Mouse (Mus musculus) cerebellum, postnatal 4 days (tissue): ENCODE measurements at regions not wholly inside any gene's neighbourhood (a gene's known extent, or its start where the extent isn't known, plus 50 kb on each side); places are given as distances from the start of the nearest gene placed in this dataset.

ENCODE experiments used
- DNase-seq, 2 experiments: peaks; one replicate each; pipeline ENCODE4 v3.0.0; 2022; ENCODE audit warnings: low spot score in 2 of 2, mixed read lengths in 1 of 2

- DNase-seq: no peak
Measured at GRCm38 (mm10) chr15:51103948-51104347, 2780.8 kb upstream of the Gm7489 start.

DNA sequence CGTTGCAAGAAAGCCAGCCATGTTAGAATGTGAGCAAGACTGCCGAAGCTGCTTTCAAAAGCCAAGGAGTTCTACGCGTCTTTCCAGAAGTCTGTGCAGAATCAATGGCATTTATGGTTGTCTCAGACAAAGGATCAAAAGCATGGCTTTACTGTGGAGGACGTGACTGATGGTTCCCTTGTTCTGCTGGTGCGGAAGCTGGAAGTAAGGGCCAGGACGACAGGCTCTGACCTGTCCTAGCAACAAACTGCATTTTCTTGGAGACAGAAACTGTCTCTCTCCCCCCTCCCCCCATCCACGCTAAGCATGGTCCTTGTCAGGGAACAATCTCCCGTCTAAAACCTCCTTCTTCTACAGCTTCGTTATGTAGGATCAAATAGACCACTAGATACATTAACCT lies 2780.3 kb upstream of the Gm7489 start:
- peak in 1 of 2 experiments; percentile 1 for DNase-seq

- no peak for DNase-seq
Measured at GRCm38 (mm10) chr15:51104796-51105195, 2779.9 kb upstream of the Gm7489 start.

DNA sequence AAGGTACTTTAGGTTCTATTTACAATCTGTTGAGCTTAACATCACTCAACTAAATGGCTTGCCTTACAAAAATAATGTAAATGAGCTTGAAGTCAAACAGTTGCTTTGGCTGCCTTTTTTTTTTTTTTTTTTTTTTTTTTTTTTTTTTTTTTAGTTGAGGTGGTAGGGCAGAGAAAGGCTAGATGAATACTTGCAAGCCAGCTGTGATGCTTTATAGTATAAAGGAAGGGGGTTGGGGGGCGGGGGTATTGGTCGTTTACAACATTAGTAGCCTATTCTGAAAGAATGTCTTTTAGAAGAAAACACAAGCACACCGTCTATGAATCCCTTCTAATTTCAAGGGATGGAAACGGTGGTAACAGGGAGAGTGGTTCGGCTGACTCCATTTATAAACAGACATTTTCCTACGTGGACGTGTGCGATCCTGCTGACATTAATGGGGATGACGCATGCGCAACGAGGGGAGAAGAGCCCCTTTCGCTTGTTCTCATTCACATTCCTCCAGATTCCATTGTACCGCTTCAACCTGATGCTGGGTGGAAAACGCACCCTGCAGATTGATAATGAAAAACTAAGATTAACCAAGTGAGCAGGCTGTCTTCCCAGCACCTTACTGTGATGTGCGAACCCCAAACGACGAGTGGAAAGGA lies 2779.2 kb upstream of the Gm7489 start:
- DNase-seq: no peak

DNA sequence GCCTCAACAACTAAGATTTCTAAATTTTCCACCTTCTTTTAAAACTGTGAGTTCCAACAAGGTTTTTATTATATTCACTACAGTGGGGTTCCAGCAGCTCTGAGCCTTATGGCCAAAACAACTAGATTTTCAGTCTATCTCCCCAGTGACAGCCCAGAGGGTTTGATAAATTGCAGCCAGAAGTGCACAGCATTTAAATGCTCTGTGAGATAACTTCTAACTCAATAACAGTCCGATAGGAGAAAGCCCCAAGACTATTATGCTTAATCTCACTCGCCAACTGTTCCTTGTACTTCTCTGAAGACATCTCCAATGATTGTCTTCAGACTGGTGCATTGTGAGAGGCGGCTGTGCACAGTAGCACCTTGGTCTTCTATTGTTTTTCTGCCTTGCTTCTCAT lies 2774.5 kb upstream of the Gm7489 start:
- DNase-seq: no peak

DNA sequence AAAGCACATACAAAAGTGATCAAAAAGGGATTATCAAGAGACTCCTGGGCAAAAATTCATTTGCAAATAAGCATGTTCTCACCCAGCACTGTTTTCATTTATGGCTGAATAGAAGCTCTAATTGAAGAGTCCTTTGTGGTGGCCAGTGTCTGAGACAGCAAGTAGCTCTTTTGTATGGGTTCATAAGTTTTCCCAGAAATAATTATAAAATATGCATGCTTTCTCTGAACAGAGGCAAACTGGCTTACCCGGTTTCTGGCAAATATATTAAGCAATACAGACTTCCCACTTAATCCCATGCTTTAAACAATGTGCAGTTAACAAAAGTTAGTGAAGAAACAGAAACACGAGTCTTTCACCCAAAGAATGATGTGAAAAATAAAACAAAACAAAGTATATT lies 2758.8 kb upstream of the Gm7489 start:
- no peak for DNase-seq

- no peak for DNase-seq
Measured at GRCm38 (mm10) chr15:51131017-51131416, 2753.7 kb upstream of the Gm7489 start.

- no peak for DNase-seq
Measured at GRCm38 (mm10) chr15:51136121-51136520, 2748.6 kb upstream of the Gm7489 start.

GRCm38 (mm10) chr15:51139507-51139906 lies 2745.2 kb upstream of the Gm7489 start:
- DNase-seq: no peak

DNA sequence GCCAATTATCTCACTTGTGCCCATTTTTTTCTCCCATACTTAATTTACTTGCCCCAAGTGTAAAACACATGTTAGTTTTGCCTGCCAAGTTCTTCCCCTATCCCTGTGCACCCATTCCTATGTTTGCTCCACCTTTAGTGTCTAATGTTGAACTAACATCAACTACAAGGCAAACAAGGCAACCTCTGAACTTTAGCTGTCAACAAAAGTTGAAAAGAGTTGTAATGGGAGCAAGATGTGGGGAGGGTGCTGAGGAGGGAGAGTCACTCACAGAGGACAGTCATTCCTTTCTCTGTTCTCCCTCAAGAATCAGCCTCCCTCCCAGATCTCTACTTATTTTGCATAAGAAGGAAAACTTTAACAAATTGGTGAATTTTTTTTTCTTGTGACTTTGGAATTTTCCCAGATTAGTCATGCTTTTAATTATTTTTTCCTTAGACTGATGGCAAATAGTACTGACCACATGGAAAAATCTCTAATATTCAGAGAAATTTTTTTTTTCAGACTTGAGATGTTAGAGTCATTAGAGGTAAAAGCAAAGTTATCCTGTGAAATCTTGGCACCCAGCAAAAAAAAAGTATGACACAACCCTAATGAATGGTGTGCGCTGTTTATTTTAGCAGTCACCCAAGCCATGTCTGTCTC lies 2710.6 kb upstream of the Gm7489 start:
- no peak for DNase-seq

DNA sequence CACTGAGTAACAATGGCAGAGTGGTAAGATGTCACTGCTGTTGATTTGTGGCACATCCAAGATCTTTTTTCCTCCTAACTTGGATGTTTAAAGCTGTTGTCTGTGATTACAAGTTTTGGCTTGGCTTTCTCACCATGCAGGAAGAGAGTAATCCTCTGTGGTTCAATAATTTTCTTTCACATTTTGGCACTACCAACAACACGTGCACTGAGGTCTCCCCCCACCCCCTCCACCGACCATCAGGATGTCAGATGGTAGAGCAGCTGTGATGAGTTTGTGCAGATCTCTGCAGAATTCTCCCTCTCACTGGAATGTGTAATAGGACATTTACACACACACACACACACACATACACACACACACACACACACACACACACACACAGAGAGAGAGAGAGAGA lies 2708.2 kb upstream of the Gm7489 start:
- no peak for DNase-seq

DNA sequence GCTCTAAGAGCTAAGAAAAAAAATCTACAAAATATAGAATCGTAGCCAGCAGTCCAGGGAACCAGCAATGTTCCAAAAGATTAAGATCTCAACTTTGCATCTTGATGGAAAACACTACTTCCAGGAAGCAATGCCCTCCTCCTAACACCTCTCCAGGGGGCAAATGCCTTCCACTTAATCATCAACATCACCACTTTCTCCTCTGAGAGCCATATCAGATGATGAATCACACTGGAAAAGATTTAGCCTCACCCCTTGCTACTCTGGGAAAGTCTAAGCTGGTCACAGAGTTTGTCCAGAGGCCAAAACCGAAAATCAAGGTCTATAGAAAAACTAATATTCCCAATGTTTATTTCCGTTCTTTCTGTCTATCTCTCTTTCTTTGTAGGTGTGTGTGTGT lies 2695.6 kb upstream of the Gm7489 start:
- DNase-seq: no peak

- DNase-seq: no peak
Measured at GRCm38 (mm10) chr15:51197466-51198158, 2687.1 kb upstream of the Gm7489 start.

DNA sequence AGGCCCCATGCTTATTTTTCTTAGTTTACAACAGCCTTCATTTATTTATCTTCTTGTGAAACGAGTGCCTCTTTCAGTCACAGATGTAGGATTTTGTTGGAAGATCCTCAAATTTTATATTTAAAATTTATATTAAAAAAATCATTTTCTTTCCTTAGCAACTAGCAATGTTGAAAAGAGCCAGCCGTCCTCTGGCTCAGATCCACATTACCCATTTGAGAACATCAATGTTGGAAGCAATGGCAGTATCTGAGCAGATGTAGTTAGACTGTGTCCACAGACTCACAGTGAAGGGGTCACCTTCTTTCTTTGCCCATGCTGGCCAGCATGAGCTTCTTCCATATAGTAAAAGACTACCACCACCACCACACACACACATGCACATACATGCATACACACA lies 2681.4 kb upstream of the Gm7489 start:
- DNase-seq: no peak

GRCm38 (mm10) chr15:51206050-51206449 lies 2678.7 kb upstream of the Gm7489 start:
- DNase-seq: no peak

DNA sequence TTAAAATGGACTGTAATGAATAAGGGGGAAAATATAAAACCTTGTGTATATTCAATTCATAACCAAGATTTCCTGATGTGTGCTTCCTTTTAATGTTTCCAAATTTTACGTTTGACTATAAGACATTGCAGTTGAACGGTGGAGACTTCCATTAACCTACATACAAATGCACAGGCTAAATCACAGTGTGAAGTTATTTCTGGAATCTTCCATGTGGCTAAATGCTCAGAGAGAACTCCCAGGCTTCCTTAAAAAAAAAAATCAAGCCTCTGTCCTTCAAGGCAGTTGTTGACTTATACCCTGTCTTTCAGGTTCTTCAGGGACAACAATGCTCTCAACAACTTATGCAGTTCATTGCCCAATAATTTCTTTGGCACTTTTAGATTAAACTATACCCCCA lies 2677.9 kb upstream of the Gm7489 start:
- no peak for DNase-seq

DNA sequence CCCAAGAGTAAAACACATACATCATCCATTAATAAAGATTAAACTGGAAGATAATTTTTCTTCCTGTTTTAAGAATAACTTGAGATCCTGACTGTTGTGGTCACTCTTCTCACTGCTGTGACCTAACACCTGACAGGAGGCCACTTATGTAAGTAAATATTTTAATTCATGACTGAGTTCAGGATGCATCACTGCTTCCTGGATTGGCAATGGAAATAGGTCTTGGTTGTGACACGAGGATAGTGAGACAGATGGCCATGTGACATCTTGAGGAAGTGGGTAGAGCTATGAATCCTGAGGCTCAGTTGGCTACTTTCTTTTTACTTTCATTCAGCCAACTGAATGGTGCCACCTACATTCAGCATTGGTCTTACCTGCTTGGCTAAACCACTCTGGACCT lies 2649.8 kb upstream of the Gm7489 start:
- DNase-seq: no peak

- DNase-seq: no peak
Measured at GRCm38 (mm10) chr15:51244596-51244995, 2640.1 kb upstream of the Gm7489 start.

DNA sequence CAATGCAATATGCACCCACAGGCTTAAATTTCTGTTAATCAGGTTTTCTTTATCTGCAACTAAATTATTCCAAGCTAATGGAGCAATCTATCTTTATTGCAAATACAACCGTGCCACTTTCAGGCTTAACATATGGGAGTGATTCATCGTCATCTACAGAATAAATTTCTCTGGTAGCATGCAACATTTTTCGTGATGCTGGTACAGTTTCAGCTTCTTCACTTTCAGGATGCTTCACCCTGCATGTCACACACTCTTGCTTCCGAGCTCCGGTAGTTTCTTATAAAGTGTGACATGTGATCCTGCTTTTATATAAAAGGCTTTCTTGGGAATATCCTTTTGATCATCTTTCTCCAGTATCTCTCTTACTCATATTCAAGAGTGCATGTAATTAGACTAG lies 2637.4 kb upstream of the Gm7489 start:
- DNase-seq: no peak

- DNase-seq: no peak
Measured at GRCm38 (mm10) chr15:51248034-51248788, 2636.5 kb upstream of the Gm7489 start.

- no peak for DNase-seq
Measured at GRCm38 (mm10) chr15:51248789-51249040, 2636.0 kb upstream of the Gm7489 start.

DNA sequence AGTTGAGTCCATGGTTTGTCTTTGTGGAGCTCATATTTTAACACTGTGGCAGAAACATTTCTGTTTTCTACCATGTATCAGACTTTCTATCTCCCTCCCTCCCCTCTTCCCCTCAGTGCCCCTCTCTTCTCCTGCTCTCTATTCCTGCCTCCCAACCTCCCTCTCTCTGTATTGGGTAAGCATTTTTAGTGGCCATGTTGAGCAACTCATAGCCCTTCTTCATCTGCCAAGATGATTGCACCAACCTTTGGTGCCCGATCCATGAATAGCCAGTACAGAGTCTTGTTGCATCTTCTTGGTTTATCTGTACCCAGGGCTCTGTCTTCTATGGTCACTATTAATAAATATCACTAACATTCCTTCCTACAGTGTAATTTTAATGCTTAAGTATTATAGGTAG lies 2630.6 kb upstream of the Gm7489 start:
- no peak for DNase-seq

- no peak for DNase-seq
Measured at GRCm38 (mm10) chr15:51255203-51255615, 2629.5 kb upstream of the Gm7489 start.
